In genomic region chr9:61226596-61227384, GRCm38 (mm10) we compare ENCODE assay signal across 7 mouse cellular contexts.
DNase-seq lines count a peak whose midpoint lies in the region; ATAC-seq and TF ChIP-seq lines count a peak whose summit lies in the region.

No protein-coding gene starts in this region.

- no peak overlapping the region for H3K27ac ChIP-seq in kidney, postnatal 0 days

- peak; percentile 66 for TF ChIP-seq CTCF in kidney, postnatal 0 days (IDR thresholded peaks at IDR 0.05; ENCODE audit: low read depth)

- H3K4me1 ChIP-seq in kidney, postnatal 0 days (replicated peaks; ENCODE audit: insufficient read depth, low read length): 0 out of 2 replicates have a peak, but pooled peaks cover 5% of the 10 kb centered on the region

- WGBS in kidney, postnatal 0 days: 84% methylated on average over 11 of the region's 12 CpGs

- H3K4me2 ChIP-seq in kidney, postnatal 0 days (ENCODE audit: low read length): no peak overlapping the region

- no peaks in the 10 kb centered on the region for H3K36me3 ChIP-seq in kidney, postnatal 0 days (ENCODE audit: insufficient read depth, low read length)

- H3K9me3 ChIP-seq in kidney, postnatal 0 days (replicated peaks; ENCODE audit: low read length): no peaks in the 10 kb centered on the region

- H3K27me3 ChIP-seq in kidney, postnatal 0 days (ENCODE audit: insufficient read depth, low read length): no peaks in the 10 kb centered on the region

- peak; percentile 65 for DNase-seq in kidney, postnatal 0 days (ENCODE audit: low spot score)
- no peak for DNase-seq in kidney, postnatal 14 days
- peak; percentile 53 for DNase-seq in CD4-positive helper T cell, adult 2 months (ENCODE audit: low read depth, low spot score)
- peak; percentile 67 for DNase-seq in ES-CJ7 (ENCODE audit: low read depth, low spot score)
- peak; percentile 20 for DNase-seq in lung, postnatal 14 days
- DNase-seq in gastrocnemius, postnatal 4 days (ENCODE audit: low spot score in 2 of 2): no peak
- DNase-seq in kidney, adult 11 months: no peak

- no peak overlapping the region for H3K4me3 ChIP-seq in kidney, postnatal 0 days (replicated peaks; ENCODE audit: low read depth, low read length)

- H3K9ac ChIP-seq in kidney, postnatal 0 days (ENCODE audit: low read depth, low read length): no peak overlapping the region

- no peak for ATAC-seq in kidney, postnatal 0 days (replicated peaks; ENCODE audit: low FRiP score, low read depth)

Comparison
In these comparisons a context has a peak if more than half of its experiments do, and no peak if none do; other contexts are left out.
1. DNase-seq: peak in kidney, postnatal 0 days (single experiment), CD4-positive helper T cell, adult 2 months (single experiment), ES-CJ7 (single experiment) and lung, postnatal 14 days (single experiment); none in kidney, postnatal 14 days (single experiment), gastrocnemius, postnatal 4 days (0 of 2) and kidney, adult 11 months (single experiment).